Mouse (Mus musculus) brain, embryonic 18.5 days (tissue): ENCODE measurements at regions not wholly inside any gene's neighbourhood (a gene's known extent, or its start where the extent isn't known, plus 50 kb on each side); places are given as distances from the start of the nearest gene placed in this dataset.

Source experiments
- DNase-seq: peaks from one replicate; pipeline ENCODE4 v3.0.0-alpha.2; 2012; ENCODE audit warnings: low read depth, low spot score

- DNase-seq = no peak
These were observed 501.9 kb upstream of the Nox3 start for GRCm38 (mm10) chr17:4198001-4198400.

GRCm38 (mm10) chr17:4199698-4200153, 503.7 kb upstream of the Nox3 start:
- no peak for DNase-seq

GRCm38 (mm10) chr17:4201300-4201699, 505.2 kb upstream of the Nox3 start:
- DNase-seq = no peak

- DNase-seq = no peak
These were observed 512.3 kb upstream of the Nox3 start for GRCm38 (mm10) chr17:4208142-4208925.

DNA sequence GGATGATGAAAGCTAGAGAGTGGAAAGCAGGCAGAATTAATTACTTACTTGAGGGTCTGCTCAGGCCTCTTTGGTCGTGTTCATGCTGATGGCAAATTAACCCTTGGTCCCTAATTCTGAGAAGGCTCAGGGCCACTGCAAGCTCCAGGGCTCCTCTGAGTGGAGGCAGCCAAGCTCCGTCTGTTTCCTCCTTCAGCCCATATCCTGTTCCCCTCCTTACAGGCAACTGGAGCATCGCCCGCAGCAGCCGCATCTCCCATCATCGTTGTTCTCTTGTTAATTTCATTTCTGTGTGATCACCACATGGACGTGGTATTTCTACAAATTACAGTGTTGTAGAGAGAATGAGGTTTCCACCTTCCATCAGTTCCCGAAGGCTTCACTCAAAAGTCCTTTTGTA, 513.6 kb upstream of the Nox3 start:
- DNase-seq = no peak

- DNase-seq = peak; percentile 36
These were observed 516.5 kb upstream of the Nox3 start for GRCm38 (mm10) chr17:4212586-4212985.

- DNase-seq = no peak
These were observed 518.9 kb upstream of the Nox3 start for GRCm38 (mm10) chr17:4214970-4215369.

DNA sequence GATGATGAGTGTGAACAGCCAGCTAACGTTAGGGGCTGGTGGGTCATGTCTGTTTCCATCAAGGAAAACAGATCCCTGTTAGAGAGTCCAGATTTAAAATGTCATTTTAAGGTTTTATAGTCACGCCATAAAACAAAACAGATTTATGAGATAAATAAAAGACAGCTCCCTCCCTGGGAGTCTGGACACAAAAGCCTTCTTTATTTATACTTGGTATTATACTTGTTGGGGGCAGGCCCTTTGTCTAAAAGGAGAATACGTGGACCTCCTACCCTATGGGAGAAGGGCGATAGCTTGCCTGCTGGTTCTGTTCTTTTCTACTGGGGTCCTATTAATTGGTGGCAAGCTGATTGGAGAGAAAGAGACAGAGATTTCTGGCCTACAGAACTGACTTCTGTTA, 520.1 kb upstream of the Nox3 start:
- DNase-seq = no peak

DNA sequence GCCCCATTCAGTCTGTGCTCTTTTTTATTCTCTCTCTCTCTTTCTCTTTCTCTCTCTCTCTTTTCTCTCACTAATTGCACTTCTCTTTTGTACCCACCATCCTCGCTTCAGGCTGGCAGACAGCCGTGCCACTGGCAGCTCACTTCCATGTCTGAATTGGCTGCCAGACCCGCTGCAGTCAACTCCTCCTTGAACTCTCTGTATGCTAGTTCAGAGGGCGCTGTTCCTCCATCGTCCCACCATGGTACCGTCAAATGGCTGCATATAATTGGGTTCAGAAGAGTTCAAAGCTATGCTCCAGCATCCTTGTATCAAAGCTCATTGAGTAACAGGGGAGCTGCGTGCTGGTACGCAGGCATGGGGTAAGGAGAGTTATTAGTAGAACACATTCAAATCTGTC, 520.7 kb upstream of the Nox3 start:
- no peak for DNase-seq

DNA sequence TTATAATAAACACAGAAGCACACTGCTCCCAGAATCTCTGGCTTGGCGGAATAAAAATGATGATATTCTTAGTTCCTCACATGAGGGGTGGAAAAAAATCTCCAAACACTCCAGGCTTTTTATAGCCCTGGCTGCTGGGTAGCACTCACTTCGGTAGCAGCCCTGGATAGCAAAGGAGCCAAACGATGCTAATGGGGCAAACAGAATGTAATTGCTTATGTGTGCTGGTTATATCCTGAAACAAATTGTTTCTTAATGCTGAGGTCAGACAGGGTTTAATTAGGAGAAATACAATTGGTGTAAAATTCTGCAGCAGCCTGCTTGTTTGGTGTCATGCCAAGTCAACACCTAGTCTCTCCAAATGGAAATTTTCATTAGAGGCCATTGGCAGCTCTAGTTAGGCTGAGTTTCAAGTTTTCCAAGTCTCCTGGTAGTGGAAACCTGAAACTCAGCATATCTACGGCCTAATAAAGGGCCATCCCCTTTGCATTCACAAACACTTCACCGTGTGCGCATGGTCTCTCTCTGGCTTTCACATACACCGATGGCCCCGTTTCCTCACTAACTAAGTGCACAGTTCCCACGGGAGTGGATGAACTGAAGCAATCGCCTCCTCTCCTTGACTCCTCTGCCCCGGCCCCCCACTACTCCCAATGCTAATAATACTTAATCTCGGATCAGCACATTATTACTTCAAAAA, 524.8 kb upstream of the Nox3 start:
- no peak for DNase-seq

DNA sequence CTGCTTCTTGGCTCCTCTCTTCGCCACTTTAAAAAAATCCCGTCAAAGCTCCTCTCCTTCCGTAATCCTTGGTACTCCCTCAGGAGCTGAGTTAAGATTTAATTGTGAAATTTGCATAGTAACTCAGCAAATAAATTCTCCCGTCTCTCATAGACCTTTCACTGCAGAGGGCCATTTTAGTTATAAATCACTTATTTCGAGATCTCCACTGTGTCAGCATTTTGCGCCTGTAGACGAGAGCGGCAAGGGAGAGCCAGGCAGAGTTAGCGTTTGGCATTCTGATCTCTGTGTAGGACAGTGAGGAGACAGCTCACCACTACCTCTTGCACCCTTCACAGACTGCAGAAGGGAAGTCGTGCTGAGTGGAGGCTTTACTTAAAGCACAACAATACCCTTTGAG, 531.8 kb upstream of the Nox3 start:
- no peak for DNase-seq

- DNase-seq = no peak
These were observed 533.9 kb upstream of the Nox3 start for GRCm38 (mm10) chr17:4229969-4230368.

GRCm38 (mm10) chr17:4250476-4250875, 554.4 kb upstream of the Nox3 start:
- DNase-seq = no peak

GRCm38 (mm10) chr17:4265471-4265870, 569.4 kb upstream of the Nox3 start:
- no peak for DNase-seq

- no peak for DNase-seq
These were observed 569.9 kb upstream of the Nox3 start for GRCm38 (mm10) chr17:4265946-4266345.

- DNase-seq = no peak
These were observed 570.4 kb upstream of the Nox3 start for GRCm38 (mm10) chr17:4266487-4266886.

DNA sequence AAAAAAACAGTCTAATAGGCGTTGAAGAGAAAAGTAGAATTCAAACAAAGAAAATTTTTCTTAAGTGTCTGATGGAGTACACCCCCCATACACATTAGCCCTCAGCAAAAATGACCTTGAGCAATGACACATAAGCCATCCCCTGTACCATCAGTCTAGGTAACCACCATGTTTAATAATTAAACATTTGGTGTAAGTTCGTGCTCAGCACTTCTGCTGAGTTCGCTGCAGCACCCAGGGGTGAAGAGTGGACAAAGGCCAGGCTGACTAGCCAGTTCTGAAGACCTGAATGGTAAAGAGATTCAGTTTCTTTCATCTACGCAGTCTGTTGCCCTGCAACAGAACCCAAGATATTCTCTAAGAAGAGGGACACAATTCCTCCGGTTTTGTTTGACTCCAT, 572.3 kb upstream of the Nox3 start:
- DNase-seq = no peak

DNA sequence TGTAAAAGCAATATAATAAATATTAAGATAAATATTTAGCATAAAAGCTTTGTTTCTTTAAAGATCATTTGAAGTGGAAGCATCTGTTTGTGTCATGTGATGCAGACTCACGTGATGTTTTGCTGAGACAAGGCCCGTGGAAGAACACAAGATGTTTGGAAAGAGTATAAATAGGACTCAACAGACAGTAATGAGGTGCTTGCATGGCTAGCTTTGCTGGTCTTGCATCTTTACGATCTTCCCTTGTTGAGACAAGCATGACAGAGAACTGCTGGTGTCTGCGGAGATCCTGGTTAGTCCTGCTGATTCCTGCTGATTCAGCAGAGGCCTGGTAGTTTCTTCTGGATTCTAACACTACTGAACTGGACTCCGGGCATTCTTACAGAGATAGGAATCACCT, 576.4 kb upstream of the Nox3 start:
- no peak for DNase-seq

- DNase-seq = no peak
These were observed 580.7 kb upstream of the Nox3 start for GRCm38 (mm10) chr17:4276722-4277121.

- no peak for DNase-seq
These were observed 582.3 kb upstream of the Nox3 start for GRCm38 (mm10) chr17:4278239-4278827.

GRCm38 (mm10) chr17:4281451-4281850, 585.4 kb upstream of the Nox3 start:
- DNase-seq = no peak

DNA sequence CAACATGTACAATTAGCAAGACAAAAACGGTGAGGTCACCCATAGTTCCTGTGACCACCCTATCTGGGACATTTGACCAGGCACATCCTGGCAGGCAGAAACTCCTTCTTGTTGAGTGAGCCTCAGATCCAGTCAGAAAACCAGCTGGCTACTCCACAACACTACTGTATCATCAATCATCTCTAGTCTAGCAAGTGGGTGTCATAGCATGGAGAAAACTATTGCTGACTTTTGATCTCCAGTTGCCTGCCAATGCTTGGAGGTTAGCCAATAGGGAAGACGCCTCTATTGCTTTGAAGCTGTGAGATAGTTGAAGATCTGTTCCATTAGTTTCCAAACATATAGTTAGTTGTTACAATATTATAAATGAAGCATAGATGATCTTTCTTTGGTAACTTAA, 595.4 kb upstream of the Nox3 start:
- no peak for DNase-seq
